In the genomic region with DNA sequence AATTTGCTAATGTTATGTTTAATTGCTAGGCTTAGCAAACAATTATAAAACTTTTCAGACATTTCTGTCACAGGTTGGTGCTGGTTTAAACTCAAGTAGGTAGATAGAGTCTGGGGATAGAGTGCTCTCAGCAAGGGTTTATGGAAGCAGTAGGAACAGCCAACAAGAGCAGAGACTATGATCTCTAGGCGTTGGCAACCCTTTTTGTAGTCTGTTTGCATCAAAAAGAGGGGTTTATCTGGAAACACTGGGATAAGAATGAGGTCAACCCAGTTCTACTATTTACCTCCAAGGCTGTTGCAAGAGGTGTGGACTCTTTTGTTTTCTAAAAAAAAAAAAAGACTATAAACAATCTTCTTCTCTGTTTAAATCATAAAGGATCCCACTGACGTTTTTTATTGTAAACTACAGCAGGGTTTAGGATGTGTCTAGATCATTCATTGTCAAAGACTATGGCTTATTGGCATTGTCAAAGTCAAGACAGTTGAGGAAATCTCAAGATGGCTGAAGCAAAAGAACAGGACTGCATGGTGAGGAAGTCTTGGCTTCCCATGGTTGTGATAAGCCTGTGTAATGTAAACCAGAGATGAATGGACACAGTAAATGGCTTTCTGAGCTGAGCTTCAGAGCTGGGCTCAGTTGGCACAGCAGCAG, we compare ENCODE assay signal across 27 mouse cellular contexts.
DNase-seq lines count a peak whose midpoint lies in the region; ATAC-seq and TF ChIP-seq lines count a peak whose summit lies in the region.
"Had no signal": no experiment of that assay in that cellular context is flagged by ENCODE, and none has a peak within 500 bp of the region (broad histone marks: within the 10 kb centered on the region; RNA-seq: fewer than 3 reads in every experiment).

No protein-coding gene starts in this region.

- no peak overlapping the region for H3K27ac ChIP-seq in lung, postnatal 0 days (ENCODE audit: low read length)
- peak overlapping the region; percentile 74; the same call in 1 of the 2 replicates for H3K27ac ChIP-seq in ES-E14 (ENCODE audit: insufficient read depth, low read depth, low read length, poor library complexity, severe bottlenecking)
- no peak overlapping the region for H3K27ac ChIP-seq in intestine, embryonic 16.5 days (ENCODE audit: low read length)
- H3K27ac ChIP-seq: embryonic facial prominence, embryonic 10.5 days; embryonic facial prominence, embryonic 13.5 days; forebrain, embryonic 12.5 days; forebrain, embryonic 15.5 days; heart, adult 2 months; heart, embryonic 10.5 days; heart, embryonic 13.5 days; hindbrain, embryonic 13.5 days had no signal

- no peaks in the 10 kb centered on the region for H3K27me3 ChIP-seq in lung, postnatal 0 days (replicated peaks; ENCODE audit: insufficient read depth, low read length)
- H3K27me3 ChIP-seq in intestine, embryonic 16.5 days (replicated peaks; ENCODE audit: control insufficient read depth, insufficient read depth, low read length) = no peaks in the 10 kb centered on the region
- H3K27me3 ChIP-seq: embryonic facial prominence, embryonic 13.5 days; forebrain, embryonic 12.5 days; forebrain, embryonic 15.5 days; heart, embryonic 13.5 days; hindbrain, embryonic 13.5 days had no signal

- H3K4me1 ChIP-seq in lung, postnatal 0 days (ENCODE audit: insufficient read depth, low read depth, low read length) = no peaks in the 10 kb centered on the region
- H3K4me1 ChIP-seq in ES-E14 (ENCODE audit: control insufficient read depth in 2 of 2, insufficient read depth in 2 of 2, low read length in 2 of 2, poor library complexity in 1 of 2) = peaks cover 0 to 6% of the 10 kb centered on the region in 2 experiments; a peak in 2 of 4 replicates
- H3K4me1 ChIP-seq in intestine, embryonic 16.5 days (ENCODE audit: control insufficient read depth, insufficient read depth, low read length) = no peaks in the 10 kb centered on the region
- H3K4me1 ChIP-seq: embryonic facial prominence, embryonic 10.5 days; embryonic facial prominence, embryonic 13.5 days; forebrain, embryonic 15.5 days; hindbrain, embryonic 13.5 days had no signal

- peak; percentile 73; the same call in 1 of the 2 replicates for TF ChIP-seq EP300 in lung, postnatal 0 days (IDR thresholded peaks at IDR 0.05)

- H3K36me3 ChIP-seq in lung, postnatal 0 days (ENCODE audit: insufficient read depth, low read length) = no peaks in the 10 kb centered on the region
- no peaks in the 10 kb centered on the region for H3K36me3 ChIP-seq in ES-E14 (ENCODE audit: control insufficient read depth, insufficient read depth, low read length, poor library complexity, severe bottlenecking)
- H3K36me3 ChIP-seq in intestine, embryonic 16.5 days (ENCODE audit: control insufficient read depth, insufficient read depth, low read length) = no peaks in the 10 kb centered on the region
- H3K36me3 ChIP-seq: embryonic facial prominence, embryonic 10.5 days; embryonic facial prominence, embryonic 13.5 days; forebrain, embryonic 12.5 days; forebrain, embryonic 15.5 days; heart, embryonic 10.5 days; heart, embryonic 13.5 days; hindbrain, embryonic 13.5 days had no signal

- H3K4me2 ChIP-seq in lung, postnatal 0 days (replicated peaks; ENCODE audit: low read depth, low read length) = no peak overlapping the region
- no peak overlapping the region for H3K4me2 ChIP-seq in intestine, embryonic 16.5 days (ENCODE audit: low read depth, low read length)
- H3K4me2 ChIP-seq: embryonic facial prominence, embryonic 13.5 days; forebrain, embryonic 12.5 days; forebrain, embryonic 15.5 days; heart, embryonic 13.5 days; hindbrain, embryonic 13.5 days had no signal

- peak; percentile 37 for DNase-seq in lung, postnatal 0 days (ENCODE audit: low spot score)
- DNase-seq in lung, adult 18-20 months = no peak
- peak; percentile 22 for DNase-seq in ES-E14 (ENCODE audit: low read depth, low spot score)
- DNase-seq in c-Kit-positive CD71-positive TER-119-positive erythroid progenitor cells, embryonic 14.5 days (ENCODE audit: low spot score) = no peak
- no peak for DNase-seq in left cerebral cortex, adult 11 months (ENCODE audit: low spot score)
- DNase-seq: adrenal gland, adult 2 months; adrenal gland, postnatal 14 days; cerebellum, adult 11-12 months; cerebellum, adult 8-10 months; cerebellum, postnatal 10 days; cerebellum, postnatal 36 days; embryo, embryonic 11 days; gastrocnemius, postnatal 25 days; heart, adult 2 months; heart, postnatal 14 days; kidney, adult 11 months had no signal

- H3K4me3 ChIP-seq in lung, postnatal 0 days (ENCODE audit: low read depth, low read length) = no peak overlapping the region
- no peak overlapping the region for H3K4me3 ChIP-seq in ES-E14 (ENCODE audit: insufficient read depth in 1 of 2, low read depth in 1 of 2, low read length in 2 of 2, poor library complexity in 1 of 2, severe bottlenecking in 1 of 2)
- no peak overlapping the region for H3K4me3 ChIP-seq in intestine, embryonic 16.5 days (ENCODE audit: low read length)
- H3K4me3 ChIP-seq: embryonic facial prominence, embryonic 10.5 days; embryonic facial prominence, embryonic 13.5 days; erythroblast, embryonic 14.5 days; forebrain, embryonic 12.5 days; forebrain, embryonic 15.5 days; heart, adult 2 months; heart, embryonic 10.5 days; heart, embryonic 13.5 days; hindbrain, embryonic 13.5 days had no signal

- no peak for TF ChIP-seq CTCF in lung, postnatal 0 days (IDR thresholded peaks at IDR 0.05)

- H3K9me3 ChIP-seq in lung, postnatal 0 days (ENCODE audit: low read length) = no peaks in the 10 kb centered on the region
- H3K9me3 ChIP-seq in ES-E14 (ENCODE audit: control insufficient read depth, insufficient read depth, low read depth, low read length) = no peaks in the 10 kb centered on the region
- no peaks in the 10 kb centered on the region for H3K9me3 ChIP-seq in intestine, embryonic 16.5 days (ENCODE audit: control insufficient read depth, low read length)
- H3K9me3 ChIP-seq: embryonic facial prominence, embryonic 10.5 days; embryonic facial prominence, embryonic 13.5 days; forebrain, embryonic 12.5 days; forebrain, embryonic 15.5 days; heart, embryonic 10.5 days; heart, embryonic 13.5 days; hindbrain, embryonic 13.5 days had no signal

- WGBS in lung, postnatal 0 days = 41% methylated on average over 2 of the region's 2 CpGs
- WGBS in intestine, embryonic 16.5 days = 34% methylated on average over 2 of the region's 2 CpGs

- H3K9ac ChIP-seq in lung, postnatal 0 days (replicated peaks; ENCODE audit: low read depth) = no peak overlapping the region
- H3K9ac ChIP-seq in ES-E14 (ENCODE audit: insufficient read depth, low read depth, low read length, poor library complexity, severe bottlenecking) = no peak overlapping the region
- H3K9ac ChIP-seq in intestine, embryonic 16.5 days (ENCODE audit: low read depth, low read length) = no peak overlapping the region
- H3K9ac ChIP-seq: embryonic facial prominence, embryonic 13.5 days; forebrain, embryonic 12.5 days; forebrain, embryonic 15.5 days; heart, embryonic 13.5 days; hindbrain, embryonic 13.5 days had no signal

- in situ Hi-C loops in ES-E14 (cut with MboI; ENCODE audit: low sequenced_read_pairs in 2 of 2, unreplicated experiment in 2 of 2) = no loop called here

- ATAC-seq in lung, postnatal 0 days = peak; percentile 63
- peak; percentile 32 for ATAC-seq in intestine, embryonic 16.5 days
- ATAC-seq: CD4-positive, CD25-positive, alpha-beta regulatory T cell, adult 4 months; forebrain, embryonic 15.5 days; hindbrain, embryonic 16.5 days had no signal

TF ChIP-seq in ES-E14, 5 proteins besides CTCF, POLR2A, EP300 and RAD21:
- no peak for TF ChIP-seq CHD2 (IDR thresholded peaks at IDR 0.05; ENCODE audit: low read depth, low read length)
- peak; percentile 76; the same call in 1 of the 2 replicates for TF ChIP-seq ZNF384 (IDR thresholded peaks at IDR 0.05; ENCODE audit: low read depth, low read length)
- TF ChIP-seq ZC3H11A (IDR thresholded peaks at IDR 0.05; ENCODE audit: borderline replicate concordance, low read depth, low read length) = no peak
- TF ChIP-seq MAFK (IDR thresholded peaks at IDR 0.05; ENCODE audit: insufficient read depth, low read depth, low read length) = no peak
TF ChIP-seq in ES-E14: peak in this region for 1.

Comparison
In these comparisons a context has a peak if more than half of its experiments do, and no peak if none do; other contexts are left out.
1. DNase-seq: peak in lung, postnatal 0 days (single experiment) and ES-E14 (single experiment); none in lung, adult 18-20 months (0 of 2), c-Kit-positive CD71-positive TER-119-positive erythroid progenitor cells, embryonic 14.5 days (single experiment) and left cerebral cortex, adult 11 months (single experiment).